Mouse (Mus musculus): ENCODE data around the gene Nfatc4.

Nfatc4 gene

GRCm38 (mm10) chr14:55822991-55823762 is at the start of gene Nfatc4:
TSS of gene Nfatc4 (plus strand) at chr14:55823144.
- DNase-seq (ENCODE audit: low spot score in 2 of 2), result peak; percentile 80 to 83

- DNase-seq (ENCODE audit: low spot score in 2 of 2), result no peak
Observed at GRCm38 (mm10) chr14:55776711-55777110, 46.2 kb upstream of the Nfatc4 start.

GRCm38 (mm10) chr14:55777176-55777575 is 45.8 kb upstream of the Nfatc4 start:
- no peak for DNase-seq (ENCODE audit: low spot score in 2 of 2)

- DNase-seq (ENCODE audit: low spot score in 2 of 2), result no peak
Observed at GRCm38 (mm10) chr14:55777806-55778205, 45.1 kb upstream of the Nfatc4 start.

GRCm38 (mm10) chr14:55778686-55779085 is 44.3 kb upstream of the Nfatc4 start:
- DNase-seq (ENCODE audit: low spot score in 2 of 2), result peak in 1 of 2 experiments; percentile 1

GRCm38 (mm10) chr14:55779656-55780055 is 43.3 kb upstream of the Nfatc4 start:
- peak in 1 of 2 experiments; percentile 0 for DNase-seq (ENCODE audit: low spot score in 2 of 2)

GRCm38 (mm10) chr14:55780736-55781135 is 42.2 kb upstream of the Nfatc4 start:
- peak in 1 of 2 experiments; percentile 1 for DNase-seq (ENCODE audit: low spot score in 2 of 2)

- DNase-seq (ENCODE audit: low spot score in 2 of 2), result peak in 1 of 2 experiments; percentile 64
Observed at GRCm38 (mm10) chr14:55781310-55781709, 41.6 kb upstream of the Nfatc4 start.

GRCm38 (mm10) chr14:55782361-55782960 is 40.5 kb upstream of the Nfatc4 start:
- peak in 1 of 2 experiments; percentile 1 for DNase-seq (ENCODE audit: low spot score in 2 of 2)

GRCm38 (mm10) chr14:55783171-55783957 is 39.6 kb upstream of the Nfatc4 start:
- peak; percentile 2 to 7 for DNase-seq (ENCODE audit: low spot score in 2 of 2)

- peak in 1 of 2 experiments; percentile 2 for DNase-seq (ENCODE audit: low spot score in 2 of 2)
Observed at GRCm38 (mm10) chr14:55783958-55784235, 39.0 kb upstream of the Nfatc4 start, which contains the start of gene Adcy4. TSS of gene Adcy4 (minus strand) at chr14:55784095.

- DNase-seq (ENCODE audit: low spot score in 2 of 2), result peak; percentile 0
Observed at GRCm38 (mm10) chr14:55785195-55785594, 37.7 kb upstream of the Nfatc4 start.

GRCm38 (mm10) chr14:55787731-55788130 is 35.2 kb upstream of the Nfatc4 start:
- peak in 1 of 2 experiments; percentile 0 for DNase-seq (ENCODE audit: low spot score in 2 of 2)

- DNase-seq (ENCODE audit: low spot score in 2 of 2), result peak; percentile 34 to 64
Observed at GRCm38 (mm10) chr14:55788256-55789050, 34.5 kb upstream of the Nfatc4 start, which contains the start of gene Ripk3. TSS of gene Ripk3 (minus strand) at chr14:55788865.

GRCm38 (mm10) chr14:55793461-55793860 is 29.5 kb upstream of the Nfatc4 start:
- no peak for DNase-seq (ENCODE audit: low spot score in 2 of 2)

- DNase-seq (ENCODE audit: low spot score in 2 of 2), result peak in 1 of 2 experiments; percentile 0
Observed at GRCm38 (mm10) chr14:55793946-55794345, 29.0 kb upstream of the Nfatc4 start.

GRCm38 (mm10) chr14:55795380-55796163 is 27.4 kb upstream of the Nfatc4 start:
- DNase-seq (ENCODE audit: low spot score in 2 of 2), result peak in 1 of 2 experiments; percentile 4

GRCm38 (mm10) chr14:55814885-55815284 is 8.1 kb upstream of the Nfatc4 start:
- DNase-seq (ENCODE audit: low spot score in 2 of 2), result peak; percentile 67 to 76

- peak; percentile 72 to 82 for DNase-seq (ENCODE audit: low spot score in 2 of 2)
Observed at GRCm38 (mm10) chr14:55815310-55815751, 7.6 kb upstream of the Nfatc4 start.

- no peak for DNase-seq (ENCODE audit: low spot score in 2 of 2)
Observed at GRCm38 (mm10) chr14:55819845-55820405, 3.0 kb upstream of the Nfatc4 start.

Measured in urinary bladder, postnatal 36 days (tissue).